Mouse (Mus musculus) mature B cell (primary cell): ENCODE data around the gene Erg.

ENCODE experiments used
- in situ Hi-C: fragments of 300-500 bp; cut with MboI; formaldehyde crosslinking; loops from 2 replicates; pipeline ENCODE4 v1.14.3; 2019

The Erg gene

DNA sequence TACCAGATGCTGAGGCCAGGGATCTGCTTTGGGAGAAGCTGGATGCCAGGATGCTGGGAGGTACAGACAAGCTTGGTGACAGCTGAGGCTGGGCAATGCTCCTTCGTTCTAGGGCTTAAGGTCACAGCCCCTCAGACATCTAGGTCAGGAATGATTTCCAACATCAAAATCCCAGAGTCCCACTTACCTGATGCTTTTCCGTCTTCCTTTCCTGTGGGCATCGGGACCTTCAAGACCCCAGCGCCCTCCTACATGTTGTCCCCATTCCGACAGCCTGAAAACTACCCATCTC, at the start of gene Erg:
TSS of gene Erg (minus strand) at position 283 of the 292 bp plus-strand sequence.
- in situ Hi-C loops: no loop called here

GRCm38 (mm10) chr16:95631816-95632215, 45.4 kb upstream of the Erg start:
- in situ Hi-C loops: no loop called here

DNA sequence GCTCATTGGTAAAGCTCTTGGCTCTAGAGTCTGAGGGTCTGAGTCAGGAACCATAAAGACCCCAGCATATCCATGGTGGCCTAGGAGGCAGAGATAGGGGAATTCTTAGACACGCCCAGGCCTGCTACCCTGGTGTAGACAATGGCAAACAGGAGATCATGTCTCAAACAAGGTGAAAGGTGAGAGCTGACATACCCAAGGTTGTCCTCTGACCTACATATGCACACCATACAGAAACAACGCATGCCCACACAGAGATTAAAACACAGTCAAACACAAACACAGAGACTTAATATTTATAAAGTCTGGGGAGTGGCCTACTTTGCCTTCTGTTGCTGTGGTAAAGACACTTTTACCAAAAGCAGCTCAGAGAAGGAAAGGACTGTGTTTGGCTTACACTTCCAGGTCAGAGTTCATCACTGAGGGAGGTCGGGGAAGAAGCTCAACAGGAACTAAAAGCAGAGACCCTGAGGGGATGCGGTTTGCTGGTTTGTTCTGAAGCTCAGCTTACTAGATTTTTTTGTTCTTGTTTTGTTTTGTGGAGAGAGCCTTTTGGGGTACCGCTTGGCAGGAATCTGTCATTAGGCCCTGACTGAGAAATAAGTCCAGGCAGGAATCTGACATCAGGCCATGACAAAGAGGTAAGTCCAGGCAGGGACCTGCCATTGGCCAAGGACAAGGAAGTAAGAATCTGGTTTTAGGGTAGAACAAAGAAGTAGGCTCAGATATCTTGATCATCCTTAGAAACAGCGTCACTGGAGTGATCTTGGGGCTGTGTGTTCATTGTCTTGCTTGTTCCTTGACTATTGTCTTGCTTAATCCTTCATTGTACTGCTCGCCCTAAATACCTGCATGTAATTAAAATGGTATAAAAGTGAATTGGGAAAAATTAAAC, 37.7 kb upstream of the Erg start:
- in situ Hi-C loops: no loop called here

- in situ Hi-C loops: no loop called here
These were observed 36.7 kb upstream of the Erg start for GRCm38 (mm10) chr16:95623056-95623455.

GRCm38 (mm10) chr16:95619859-95620325, 33.5 kb upstream of the Erg start:
- in situ Hi-C loops: no loop called here

DNA sequence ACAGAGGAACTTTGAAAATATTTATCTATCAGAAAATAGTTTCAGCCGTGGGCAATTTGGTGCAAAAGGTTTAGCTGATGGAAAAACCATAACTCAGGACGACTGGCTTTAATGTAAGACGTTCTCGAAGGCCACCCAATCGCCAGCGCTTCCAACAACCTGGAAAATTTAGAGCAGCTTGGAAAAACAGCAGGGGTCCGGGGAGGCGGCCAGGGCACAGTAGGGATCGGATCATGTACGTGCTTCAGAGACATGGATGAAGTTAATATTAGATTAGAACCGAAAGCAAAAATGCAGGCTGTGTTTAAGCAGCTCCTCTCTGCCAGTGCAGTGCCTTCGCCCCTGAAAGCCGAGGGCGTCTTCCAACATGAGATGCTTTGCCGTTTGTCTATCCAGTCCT, 31.8 kb upstream of the Erg start:
- in situ Hi-C loops: no loop called here

DNA sequence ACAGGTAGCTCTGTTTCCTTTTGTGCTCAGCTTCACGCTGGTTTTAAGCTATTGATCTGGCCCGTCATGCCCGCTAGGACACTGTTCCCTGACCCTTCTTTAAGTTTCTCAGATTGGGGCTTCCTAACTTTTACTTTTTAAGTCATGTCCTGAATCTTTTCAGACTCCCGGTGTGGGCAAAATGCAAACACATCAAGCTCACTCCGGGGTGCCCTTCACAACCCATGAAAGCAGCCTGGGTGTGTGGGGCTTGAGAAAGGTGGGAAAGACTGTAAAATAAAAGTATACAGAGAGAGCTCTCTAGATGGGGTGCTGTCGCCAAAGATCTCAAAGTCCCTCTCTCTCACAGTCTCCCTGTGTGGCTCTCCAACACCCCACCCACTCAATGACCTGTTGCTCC, 31.3 kb upstream of the Erg start:
- in situ Hi-C loops: no loop called here

GRCm38 (mm10) chr16:95615579-95615978, 29.2 kb upstream of the Erg start:
- in situ Hi-C loops: no loop called here

DNA sequence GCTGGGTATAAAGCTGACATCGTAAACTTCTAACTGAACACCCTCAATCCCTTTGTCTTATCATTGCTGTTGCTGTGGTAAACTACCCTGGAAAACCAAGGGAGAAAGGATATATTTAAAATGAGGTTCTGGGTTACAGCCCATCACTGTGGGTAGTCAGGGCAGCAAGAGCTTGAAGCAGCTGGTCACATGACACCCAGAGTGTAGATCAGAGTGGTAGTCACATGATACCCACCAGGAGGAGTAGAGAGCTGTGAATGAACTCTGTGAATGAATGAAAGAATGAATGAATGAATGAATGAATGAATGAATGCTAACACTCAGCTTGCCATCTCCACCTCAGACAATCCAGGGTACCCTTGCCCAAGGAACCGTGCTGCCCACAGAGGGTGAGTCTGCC, 28.1 kb upstream of the Erg start:
- in situ Hi-C loops: no loop called here

- in situ Hi-C loops: no loop called here
These were observed 25.8 kb upstream of the Erg start for GRCm38 (mm10) chr16:95611982-95612746.

GRCm38 (mm10) chr16:95608624-95609023, 22.2 kb upstream of the Erg start:
- in situ Hi-C loops: no loop called here

GRCm38 (mm10) chr16:95605304-95605703, 18.9 kb upstream of the Erg start:
- in situ Hi-C loops: no loop called here

DNA sequence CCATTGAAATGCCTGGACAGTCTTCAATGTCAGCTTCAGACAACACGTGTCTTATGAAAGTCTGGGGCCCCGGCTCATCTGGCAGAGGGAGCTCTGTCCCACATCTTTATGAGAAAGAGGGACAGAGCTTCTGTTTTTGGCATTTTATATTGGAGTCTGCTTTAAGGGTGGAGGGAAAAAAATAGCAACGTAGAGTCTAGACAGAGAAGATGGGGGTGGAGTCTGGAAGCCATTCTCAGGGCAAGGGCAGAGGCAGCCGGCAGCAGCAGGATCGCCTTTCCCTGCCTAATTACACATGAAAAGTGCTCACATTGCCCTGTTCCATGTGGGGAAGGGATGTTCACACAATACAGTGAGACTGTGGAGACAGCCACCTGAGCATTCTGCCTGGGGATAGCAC, 16.1 kb upstream of the Erg start:
- in situ Hi-C loops: no loop called here

DNA sequence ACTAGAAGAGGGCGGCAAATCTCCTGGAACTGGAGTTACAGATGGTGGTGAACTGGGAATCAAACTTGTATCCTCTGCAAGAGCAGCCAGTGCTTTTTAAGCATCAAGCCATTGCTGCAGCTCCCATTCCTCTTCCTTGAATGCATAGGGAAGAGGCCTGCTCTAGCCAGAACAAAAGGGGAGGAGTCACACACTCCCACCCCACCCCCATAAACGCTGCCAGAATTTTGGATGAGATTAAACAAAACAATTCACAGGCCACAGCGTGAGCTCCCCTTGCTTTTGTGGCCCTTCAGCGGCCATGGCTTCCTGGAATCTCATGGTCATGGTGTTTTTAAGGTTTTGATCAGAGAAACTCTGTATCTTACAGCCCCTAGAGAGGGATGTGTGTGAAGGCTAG, 15.4 kb upstream of the Erg start:
- in situ Hi-C loops: no loop called here

DNA sequence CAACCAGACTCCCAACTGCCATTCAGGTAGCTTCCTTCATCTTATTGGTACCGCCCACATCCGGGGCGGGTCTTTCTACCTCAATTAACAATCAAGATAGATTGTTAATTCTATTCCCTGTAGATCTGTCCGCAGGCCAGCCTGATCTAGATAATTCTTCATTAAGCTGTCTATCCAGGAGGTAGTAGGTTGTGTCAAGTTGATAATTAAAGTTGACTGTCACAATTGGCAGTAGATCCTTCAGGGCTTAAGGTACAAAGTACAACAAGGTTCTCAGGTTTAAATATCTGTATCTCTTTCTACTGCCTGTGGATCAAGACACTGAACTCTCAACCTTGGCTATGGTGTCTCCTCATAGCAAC, 14.8 kb upstream of the Erg start:
- in situ Hi-C loops: no loop called here

DNA sequence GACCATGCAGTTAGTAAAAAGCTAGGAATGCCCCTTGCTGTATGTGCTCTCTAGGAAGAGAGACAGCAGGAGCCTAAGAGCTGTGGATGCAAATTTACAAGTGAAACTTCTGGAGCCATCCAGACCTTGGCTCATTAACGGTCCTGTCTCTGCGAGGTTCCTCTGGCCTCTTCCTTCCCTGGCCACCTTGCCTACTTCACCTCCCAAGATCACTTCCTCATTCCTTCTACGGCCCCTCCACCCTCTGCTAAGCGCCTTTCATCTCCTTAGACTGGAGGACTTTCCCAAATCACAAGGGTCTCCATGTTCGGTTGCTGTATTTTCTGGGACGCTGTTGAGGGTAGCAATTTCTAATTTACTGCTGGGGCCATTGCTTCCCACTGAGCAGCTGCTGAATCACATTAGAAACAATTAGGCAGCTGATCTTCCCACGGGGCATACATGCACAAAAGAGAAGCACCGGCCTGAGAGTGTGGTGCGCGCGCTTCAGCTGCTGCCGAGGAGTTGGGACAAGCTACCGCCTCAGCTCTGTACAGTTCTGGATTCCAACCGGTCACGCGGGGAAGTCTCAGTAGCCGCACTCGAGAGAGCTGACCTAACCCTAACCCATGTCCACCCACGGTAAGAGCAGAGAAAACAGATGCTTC, 14.3 kb upstream of the Erg start:
- in situ Hi-C loops: no loop called here

DNA sequence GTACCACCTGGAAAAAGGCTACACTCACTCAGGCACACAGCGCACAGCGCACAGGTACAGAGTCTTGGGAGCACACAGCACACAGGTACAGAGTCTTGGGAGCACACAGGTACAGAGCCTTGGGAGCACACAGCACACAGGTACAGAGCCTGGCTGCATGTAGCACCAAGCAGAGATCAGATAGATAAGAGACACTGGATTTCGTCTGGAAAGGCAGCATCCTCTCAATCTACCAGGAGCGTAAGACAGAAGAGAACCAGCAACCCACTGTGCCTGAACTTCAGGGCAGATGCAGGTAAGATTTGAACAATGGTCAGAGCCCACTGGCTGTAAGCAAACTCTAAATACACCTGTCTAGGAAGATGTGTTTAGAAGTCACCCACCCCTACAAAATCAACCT, 12.5 kb upstream of the Erg start:
- in situ Hi-C loops: no loop called here

- in situ Hi-C loops: no loop called here
These were observed 11.2 kb upstream of the Erg start for GRCm38 (mm10) chr16:95597578-95597951.

DNA sequence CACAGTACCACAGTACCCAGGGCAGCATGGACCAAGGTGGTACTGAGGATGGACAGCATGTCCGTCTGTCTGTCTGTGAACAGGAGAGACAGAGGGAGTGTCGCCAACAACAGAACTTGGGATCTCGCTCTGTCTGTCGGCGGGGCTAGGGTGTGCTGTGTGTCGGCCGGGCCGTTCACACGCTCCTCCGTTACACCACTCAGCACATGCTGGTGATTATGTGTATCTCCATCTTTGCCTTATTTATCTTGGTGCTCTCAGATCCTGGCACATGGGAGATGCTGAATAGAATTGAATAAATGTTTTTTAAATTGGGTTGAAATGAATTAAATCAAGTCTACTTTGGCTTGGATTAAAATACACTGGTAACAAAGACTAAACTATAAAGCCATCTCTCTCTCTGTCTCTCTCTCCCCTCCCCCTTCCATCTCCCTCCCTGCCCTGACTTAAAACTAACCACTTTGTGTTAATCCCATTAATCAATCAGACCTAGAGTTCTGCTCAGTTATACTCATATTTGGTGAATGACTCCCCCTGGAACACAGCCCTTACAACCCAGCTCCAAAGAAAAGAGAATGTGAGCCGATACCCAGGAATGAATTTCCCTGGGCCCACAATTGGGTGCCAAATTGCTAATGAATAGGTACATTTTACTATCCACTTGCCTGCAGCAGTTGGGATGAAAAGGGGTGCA, 10.6 kb upstream of the Erg start:
- in situ Hi-C loops: no loop called here

- in situ Hi-C loops: no loop called here
These were observed 2.5 kb upstream of the Erg start for GRCm38 (mm10) chr16:95588849-95589248.

DNA sequence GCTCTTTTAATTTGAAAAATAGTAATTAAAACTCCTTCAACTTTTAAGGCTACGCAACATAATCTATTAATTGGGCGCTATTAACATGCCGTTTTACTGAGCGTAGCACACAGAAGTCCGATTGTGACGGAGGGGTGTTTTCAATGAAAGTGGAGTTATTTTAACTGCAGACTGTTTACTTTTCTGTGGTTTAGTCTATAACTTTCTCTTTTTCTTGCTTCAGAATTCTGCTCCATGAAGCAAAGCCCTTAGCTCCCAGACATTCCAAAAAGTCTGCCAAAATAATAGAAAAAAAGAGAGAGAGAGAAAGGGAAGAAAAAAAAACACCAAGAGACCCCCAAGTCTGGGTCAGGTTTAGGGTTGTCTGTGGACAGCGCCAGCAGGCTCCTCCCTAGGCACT, 333 bp upstream of the Erg start:
- in situ Hi-C loops: no loop called here
